Mouse (Mus musculus) kidney, adult 9 months (tissue): ENCODE data around the gene Mctp2.
"Not testable (repeated sequence)": the region's sequence is repeated elsewhere in the genome, so short reads cannot be mapped to it uniquely, and the experiment has no call there.

Experiments used
- DNase-seq: peaks from one replicate; pipeline ENCODE4 v3.0.0; 2022

The Mctp2 gene

GRCm38 (mm10) chr7:72269994-72270393 is 36.4 kb downstream of the Mctp2 start:
- DNase-seq = no peak

GRCm38 (mm10) chr7:72260766-72261655 is 45.4 kb downstream of the Mctp2 start:
- DNase-seq = no peak

- no peak for DNase-seq
Measured at GRCm38 (mm10) chr7:72259045-72259444, 47.4 kb downstream of the Mctp2 start.

- not testable (repeated sequence) for DNase-seq
Measured at GRCm38 (mm10) chr7:72250326-72250725, 56.1 kb downstream of the Mctp2 start.

- no peak for DNase-seq
Measured at GRCm38 (mm10) chr7:72241269-72241668, 65.1 kb downstream of the Mctp2 start.

GRCm38 (mm10) chr7:72239782-72240493 is 66.5 kb downstream of the Mctp2 start:
- DNase-seq = peak; percentile 65

- DNase-seq = peak; percentile 73
Measured at GRCm38 (mm10) chr7:72238575-72238974, 67.8 kb downstream of the Mctp2 start.

- no peak for DNase-seq
Measured at GRCm38 (mm10) chr7:72234433-72234998, 71.9 kb downstream of the Mctp2 start.

GRCm38 (mm10) chr7:72231182-72231877 is 75.1 kb downstream of the Mctp2 start:
- peak; percentile 53 for DNase-seq

GRCm38 (mm10) chr7:72229925-72230324 is 76.5 kb downstream of the Mctp2 start:
- DNase-seq = no peak

- no peak for DNase-seq
Measured at GRCm38 (mm10) chr7:72223558-72223957, 82.8 kb downstream of the Mctp2 start.

GRCm38 (mm10) chr7:72222532-72222931 is 83.9 kb downstream of the Mctp2 start:
- DNase-seq = no peak

- no peak for DNase-seq
Measured at GRCm38 (mm10) chr7:72218048-72218447, 88.4 kb downstream of the Mctp2 start.

- no peak for DNase-seq
Measured at GRCm38 (mm10) chr7:72215563-72216215, 90.7 kb downstream of the Mctp2 start.

GRCm38 (mm10) chr7:72210201-72210600 is 96.2 kb downstream of the Mctp2 start:
- DNase-seq = no peak

GRCm38 (mm10) chr7:72209296-72209695 is 97.1 kb downstream of the Mctp2 start:
- peak; percentile 45 for DNase-seq

- no peak for DNase-seq
Measured at GRCm38 (mm10) chr7:72206841-72207240, 99.6 kb downstream of the Mctp2 start.

GRCm38 (mm10) chr7:72195709-72196108 is 110.7 kb downstream of the Mctp2 start:
- DNase-seq = no peak

- DNase-seq = peak; percentile 8
Measured at GRCm38 (mm10) chr7:72193304-72193703, 113.1 kb downstream of the Mctp2 start.

GRCm38 (mm10) chr7:72181651-72182050 is 124.8 kb downstream of the Mctp2 start:
- no peak for DNase-seq

- no peak for DNase-seq
Measured at GRCm38 (mm10) chr7:72169320-72169719, 137.1 kb downstream of the Mctp2 start.
